Mouse (Mus musculus) spleen, adult 2 months (tissue): ENCODE data around the gene Dact1. TPM values are rescaled to one million over a fixed set of nuclear protein-coding genes. Genes with fewer than 3 reads are reported as not detected.
A peak's percentile ranks its signal among the peaks of the same experiment; 100 is the strongest.

Source experiments
- DNase-seq, 2 experiments: peaks; one replicate each; pipeline versions ENCODE4 v3.0.0 to v3.0.0-alpha.2; 2012 to 2021; ENCODE audit warnings: low spot score in 2 of 2, low read depth in 1 of 2
- H3K27ac ChIP-seq: fragments of 200-500 bp; 2 replicates; pipeline ENCODE4 v1.5.1; 2012; ENCODE audit warnings: low read length, inconsistent platforms; ENCODE audit not compliant: insufficient read depth
- H3K27me3 ChIP-seq: fragments of 200-500 bp; 2 replicates; pipeline ENCODE4 v1.6.1; 2012; ENCODE audit warnings: mild to moderate bottlenecking, moderate library complexity, low read length, inconsistent platforms; ENCODE audit not compliant: control insufficient read depth, insufficient read depth
- H3K36me3 ChIP-seq: fragments of 200-500 bp; 2 replicates; pipeline ENCODE4 v1.6.1; 2012; ENCODE audit warnings: mild to moderate bottlenecking, low read length, inconsistent platforms; ENCODE audit not compliant: control insufficient read depth, insufficient read depth
- H3K4me1 ChIP-seq: fragments of 200-500 bp; 2 replicates; pipeline ENCODE4 v1.6.1; 2011; ENCODE audit warnings: inconsistent platforms; ENCODE audit not compliant: control insufficient read depth, insufficient read depth, insufficient read length
- H3K4me3 ChIP-seq: fragments of 200-500 bp; 2 replicates; pipeline ENCODE4 v1.5.1; 2011; ENCODE audit warnings: mild to moderate bottlenecking, inconsistent platforms; ENCODE audit not compliant: insufficient read depth, insufficient read length; ENCODE audit errors: extremely low read depth
- CTCF ChIP-seq: fragments of 200-500 bp; IDR thresholded peaks from 2 replicates; pipeline ENCODE4 v1.5.1; 2011; ENCODE audit warnings: mild to moderate bottlenecking, inconsistent platforms; ENCODE audit not compliant: insufficient read depth, insufficient read length, insufficient replicate concordance; ENCODE audit errors: extremely low read depth
- POLR2A ChIP-seq: fragments of 200-500 bp; IDR thresholded peaks from 2 replicates; pipeline ENCODE4 v1.6.1; 2011; ENCODE audit warnings: low read depth, low read length, inconsistent platforms
- WGBS: fragments of 180-500 bp; shearing (Covaris S2); methylation state at CpG from one replicate; pipeline ENCODE4 v1.1.7; 2018; 5-methylcytosine and 5-hydroxymethylcytosine counted together
- polyA plus RNA-seq: library from polyadenylated mRNA; depleted of rRNA; stranded (reverse); fragments of >200 nt; gene quantifications from 2 replicates; pipeline ENCODE4 v1.2.3, GENCODE M21; 2012

Gene Dact1
- polyA plus RNA-seq, 1 experiment = 4.7 TPM

- H3K4me1 ChIP-seq = no peaks in the 10 kb centered on the region
- H3K27ac ChIP-seq = no peak overlapping the region
- H3K4me3 ChIP-seq = no peak overlapping the region
- TF ChIP-seq CTCF (no peak), POLR2A (no peak)
- H3K36me3 ChIP-seq = no peaks in the 10 kb centered on the region
- no peaks in the 10 kb centered on the region for H3K27me3 ChIP-seq
- WGBS = 85% methylated on average over 6 of the region's 6 CpGs
- DNase-seq = no peak
Observed at GRCm38 (mm10) chr12:71337896-71338463, 28.3 kb downstream of the Dact1 start.

- Histone ChIP-seq H3K27ac (no peak overlapping the region), H3K4me3 (no peak overlapping the region), H3K27me3 (no peaks in the 10 kb centered on the region), H3K4me1 (no peaks in the 10 kb centered on the region), H3K36me3 (no peaks in the 10 kb centered on the region)
- TF ChIP-seq POLR2A = no peak
- TF ChIP-seq CTCF = no peak
- DNase-seq = no peak
- WGBS = 85% methylated on average over 16 of the region's 16 CpGs
Observed at GRCm38 (mm10) chr12:71339142-71339848, 29.6 kb downstream of the Dact1 start.

GRCm38 (mm10) chr12:71342397-71342796 is 32.7 kb downstream of the Dact1 start:
- H3K4me1 ChIP-seq = no peaks in the 10 kb centered on the region
- no peak for TF ChIP-seq POLR2A
- TF ChIP-seq CTCF = no peak
- H3K27me3 ChIP-seq = no peaks in the 10 kb centered on the region
- H3K4me3 ChIP-seq = peak overlapping the region; percentile 45
- DNase-seq = peak in 1 of 2 experiments; percentile 39
- no peak overlapping the region for H3K27ac ChIP-seq
- no peaks in the 10 kb centered on the region for H3K36me3 ChIP-seq
- 31% methylated on average over 13 of the region's 13 CpGs for WGBS

DNA sequence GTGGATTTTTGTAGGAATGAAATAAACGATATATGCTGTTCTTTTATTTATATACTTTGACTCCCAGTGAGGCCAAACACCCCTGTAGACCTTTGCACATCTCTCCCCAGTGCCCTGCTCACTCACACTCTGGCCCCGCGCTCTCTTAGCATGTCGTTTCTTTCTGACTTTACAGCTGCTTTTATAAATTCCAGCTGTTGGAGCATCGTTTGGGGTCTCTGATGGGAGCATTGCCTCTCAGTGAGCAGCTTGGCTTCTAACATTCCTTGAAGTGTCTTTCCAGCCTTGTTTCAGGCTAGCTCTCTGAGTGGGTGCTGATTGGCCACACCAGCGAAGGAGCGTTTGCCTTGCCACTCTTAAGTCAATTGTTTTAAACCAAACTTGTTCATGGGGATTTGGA is 35.8 kb downstream of the Dact1 start:
- Histone ChIP-seq H3K27ac (no peak overlapping the region), H3K27me3 (no peaks in the 10 kb centered on the region), H3K36me3 (no peaks in the 10 kb centered on the region), H3K4me3 (no peak overlapping the region), H3K4me1 (no peaks in the 10 kb centered on the region)
- TF ChIP-seq CTCF (no peak), POLR2A (no peak)
- no peak for DNase-seq
- WGBS = 93% methylated on average over 7 of the region's 7 CpGs

DNA sequence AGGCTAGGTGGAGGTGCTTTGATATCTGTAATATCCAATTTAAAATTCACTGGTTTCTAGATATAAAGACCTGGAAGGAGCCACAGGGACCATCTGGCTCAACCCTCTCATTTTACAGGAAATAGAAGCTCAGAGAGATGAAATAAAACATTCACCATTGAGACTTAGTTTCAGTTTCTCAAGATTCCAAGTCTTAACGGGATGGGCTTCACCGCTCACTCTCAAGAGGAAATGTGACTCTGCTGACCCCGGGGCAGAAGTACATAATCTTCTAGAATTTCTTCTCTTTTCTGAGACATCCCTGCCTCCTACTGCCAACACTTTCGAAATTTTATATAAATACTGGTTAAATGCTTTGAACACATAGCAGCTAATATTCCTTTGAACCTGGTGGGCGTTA is 36.4 kb downstream of the Dact1 start:
- no peaks in the 10 kb centered on the region for H3K27me3 ChIP-seq
- H3K4me3 ChIP-seq = no peak overlapping the region
- no peaks in the 10 kb centered on the region for H3K36me3 ChIP-seq
- 18% methylated on average over 5 of the region's 5 CpGs for WGBS
- no peak overlapping the region for H3K27ac ChIP-seq
- no peaks in the 10 kb centered on the region for H3K4me1 ChIP-seq
- TF ChIP-seq POLR2A (no peak), CTCF (no peak)
- no peak for DNase-seq

GRCm38 (mm10) chr12:71348401-71348896 is 38.8 kb downstream of the Dact1 start:
- H3K36me3 ChIP-seq = no peaks in the 10 kb centered on the region
- H3K4me1 ChIP-seq = no peaks in the 10 kb centered on the region
- DNase-seq = no peak
- H3K4me3 ChIP-seq = no peak overlapping the region
- WGBS = 90% methylated on average over 8 of the region's 8 CpGs
- H3K27me3 ChIP-seq = no peaks in the 10 kb centered on the region
- TF ChIP-seq POLR2A (no peak), CTCF (no peak)
- H3K27ac ChIP-seq = no peak overlapping the region

DNA sequence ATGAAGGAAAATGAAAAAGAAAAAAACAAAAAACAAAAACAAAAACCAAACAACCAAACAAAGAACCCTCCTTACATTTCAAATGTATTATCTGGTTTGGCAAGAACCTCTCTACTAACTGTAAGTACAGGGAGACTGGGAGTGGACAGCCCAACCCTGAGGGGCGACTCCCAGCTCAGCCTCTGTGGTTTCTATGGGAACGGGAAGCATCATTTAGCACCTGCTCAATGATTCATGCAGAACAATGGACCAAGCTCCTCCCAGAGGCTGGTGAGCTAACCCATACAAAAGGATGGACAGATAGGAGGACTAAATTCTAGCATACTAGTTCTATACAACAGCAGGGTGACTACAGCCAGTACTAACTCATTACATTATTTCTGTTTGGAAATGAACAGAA is 40.4 kb downstream of the Dact1 start:
- Histone ChIP-seq H3K36me3 (no peaks in the 10 kb centered on the region), H3K4me1 (no peaks in the 10 kb centered on the region), H3K4me3 (no peak overlapping the region), H3K27ac (no peak overlapping the region), H3K27me3 (no peaks in the 10 kb centered on the region)
- WGBS = 88% methylated on average over 2 of the region's 2 CpGs
- no peak for DNase-seq
- TF ChIP-seq POLR2A (no peak), CTCF (no peak)
